Mouse (Mus musculus) natural killer cell, adult 2 months (primary cell): Measurements from ENCODE around the gene Ptges.
"Not testable (repeated sequence)": the region's sequence is repeated elsewhere in the genome, so short reads cannot be mapped to it uniquely, and the experiment has no call there.

Experiments
- DNase-seq, 2 experiments: peaks; one replicate each; pipeline ENCODE4 v3.0.0; 2022; ENCODE audit warnings: low spot score in 2 of 2

The Ptges gene

GRCm38 (mm10) chr2:30928893-30929482 lies 675 bp downstream of the Ptges start:
- DNase-seq, result peak in 1 of 2 experiments; percentile 27

- peak; percentile 57 to 70 for DNase-seq
Observed at GRCm38 (mm10) chr2:30927844-30928628, 1.6 kb downstream of the Ptges start.

GRCm38 (mm10) chr2:30927151-30927781 lies 2.4 kb downstream of the Ptges start:
- no peak for DNase-seq

- DNase-seq, result no peak
Observed at GRCm38 (mm10) chr2:30926381-30926780, 3.3 kb downstream of the Ptges start.

GRCm38 (mm10) chr2:30925181-30925580 lies 4.5 kb downstream of the Ptges start:
- DNase-seq, result no peak

- no peak for DNase-seq
Observed at GRCm38 (mm10) chr2:30923099-30923498, 6.6 kb downstream of the Ptges start.

- no peak for DNase-seq
Observed at GRCm38 (mm10) chr2:30920216-30920615, 9.4 kb downstream of the Ptges start.

- no peak for DNase-seq
Observed at GRCm38 (mm10) chr2:30918780-30919329, 10.8 kb downstream of the Ptges start.

GRCm38 (mm10) chr2:30918126-30918525 lies 11.5 kb downstream of the Ptges start:
- DNase-seq, result no peak

- DNase-seq, result no peak
Observed at GRCm38 (mm10) chr2:30917649-30918048, 12.0 kb downstream of the Ptges start.

- DNase-seq, result not testable (repeated sequence)
Observed at GRCm38 (mm10) chr2:30915933-30916332, 13.7 kb downstream of the Ptges start.

- no peak for DNase-seq
Observed at GRCm38 (mm10) chr2:30915376-30915775, 14.3 kb downstream of the Ptges start.

- no peak for DNase-seq
Observed at GRCm38 (mm10) chr2:30914836-30915235, 14.8 kb downstream of the Ptges start.

- DNase-seq, result no peak
Observed at GRCm38 (mm10) chr2:30913022-30913421, 16.6 kb downstream of the Ptges start.

- DNase-seq, result no peak
Observed at GRCm38 (mm10) chr2:30912291-30912773, 17.3 kb downstream of the Ptges start.

GRCm38 (mm10) chr2:30906641-30907040 lies 23.0 kb downstream of the Ptges start:
- DNase-seq, result no peak

GRCm38 (mm10) chr2:30905906-30906305 lies 23.8 kb downstream of the Ptges start:
- DNase-seq, result no peak

GRCm38 (mm10) chr2:30904991-30905390 lies 24.7 kb downstream of the Ptges start:
- DNase-seq, result no peak

- no peak for DNase-seq
Observed at GRCm38 (mm10) chr2:30904231-30904630, 25.4 kb downstream of the Ptges start.

- DNase-seq, result no peak
Observed at GRCm38 (mm10) chr2:30902726-30903722, 26.6 kb downstream of the Ptges start.

- no peak for DNase-seq
Observed at GRCm38 (mm10) chr2:30902256-30902655, 27.4 kb downstream of the Ptges start.
